Mouse (Mus musculus) heart, adult 9 months (tissue): ENCODE measurements around the gene Gm11639.

ENCODE experiments used
- DNase-seq, 2 experiments: peaks; one replicate each; pipeline ENCODE4 v3.0.0; 2022; ENCODE audit warnings: low spot score in 2 of 2

The Gm11639 gene

GRCm38 (mm10) chr11:104685548-104685947, at the start of gene Gm11639:
Gene Gm11639, plus strand, starts transcription at chr11:104685707.
- DNase-seq = no peak

GRCm38 (mm10) chr11:104637010-104637409, 48.5 kb upstream of the Gm11639 start:
- DNase-seq = no peak

- DNase-seq = no peak
These were observed 47.5 kb upstream of the Gm11639 start for GRCm38 (mm10) chr11:104638006-104638405.

- DNase-seq = no peak
These were observed 46.6 kb upstream of the Gm11639 start for GRCm38 (mm10) chr11:104638906-104639305.

- DNase-seq = no peak
These were observed 45.9 kb upstream of the Gm11639 start for GRCm38 (mm10) chr11:104639634-104640033.

GRCm38 (mm10) chr11:104640894-104641293, 44.6 kb upstream of the Gm11639 start:
- no peak for DNase-seq

GRCm38 (mm10) chr11:104643236-104643635, 42.3 kb upstream of the Gm11639 start:
- no peak for DNase-seq

- no peak for DNase-seq
These were observed 40.1 kb upstream of the Gm11639 start for GRCm38 (mm10) chr11:104645402-104645801.

GRCm38 (mm10) chr11:104646173-104646572, 39.3 kb upstream of the Gm11639 start:
- DNase-seq = no peak

GRCm38 (mm10) chr11:104646611-104647010, 38.9 kb upstream of the Gm11639 start:
- DNase-seq = no peak

- no peak for DNase-seq
These were observed 38.2 kb upstream of the Gm11639 start for GRCm38 (mm10) chr11:104647188-104647867.

- no peak for DNase-seq
These were observed 36.9 kb upstream of the Gm11639 start for GRCm38 (mm10) chr11:104648571-104648970.

- DNase-seq = no peak
These were observed 24.9 kb upstream of the Gm11639 start for GRCm38 (mm10) chr11:104660599-104660998.

- no peak for DNase-seq
These were observed 24.4 kb upstream of the Gm11639 start for GRCm38 (mm10) chr11:104661106-104661505.

GRCm38 (mm10) chr11:104661531-104662205, 23.8 kb upstream of the Gm11639 start:
- no peak for DNase-seq

- no peak for DNase-seq
These were observed 22.9 kb upstream of the Gm11639 start for GRCm38 (mm10) chr11:104662573-104662972.

- DNase-seq = no peak
These were observed 22.1 kb upstream of the Gm11639 start for GRCm38 (mm10) chr11:104663241-104663877.

GRCm38 (mm10) chr11:104663878-104664261, 21.6 kb upstream of the Gm11639 start:
- DNase-seq = no peak

- DNase-seq = no peak
These were observed 21.1 kb upstream of the Gm11639 start for GRCm38 (mm10) chr11:104664441-104664840.

GRCm38 (mm10) chr11:104667399-104667798, 18.1 kb upstream of the Gm11639 start:
- DNase-seq = no peak

- DNase-seq = no peak
These were observed 12.1 kb upstream of the Gm11639 start for GRCm38 (mm10) chr11:104673412-104673811.

GRCm38 (mm10) chr11:104674768-104675167, 10.7 kb upstream of the Gm11639 start:
- no peak for DNase-seq

- DNase-seq = no peak
These were observed 7.7 kb downstream of the Gm11639 start for GRCm38 (mm10) chr11:104693235-104693634.
